Mouse (Mus musculus) C2C12 (cell line): ENCODE results near the gene Plk5.
A peak's percentile ranks its signal among the peaks of the same experiment; 100 is the strongest.

Experiments used
- CTCF ChIP-seq: IDR thresholded peaks from one replicate; pipeline ENCODE4 v1.5.1; 2011; ENCODE audit not compliant: control insufficient read depth, insufficient read depth, insufficient read length
- MAX ChIP-seq: IDR thresholded peaks from one replicate; pipeline ENCODE4 v1.6.1; 2011; ENCODE audit warnings: mild to moderate bottlenecking, control low read depth
- USF1 ChIP-seq: IDR thresholded peaks from one replicate; pipeline ENCODE4 v1.6.1; 2011; ENCODE audit warnings: low read depth, mild to moderate bottlenecking, control low read depth, moderate library complexity

- TF ChIP-seq CTCF, result peak; percentile 84
- TF ChIP-seq MAX, result no peak
- TF ChIP-seq USF1, result no peak
These were observed 19.9 kb downstream of the Plk5 start for GRCm38 (mm10) chr10:80376160-80376559.
